Mouse (Mus musculus): ENCODE results near the gene C1qtnf5.

DNA sequence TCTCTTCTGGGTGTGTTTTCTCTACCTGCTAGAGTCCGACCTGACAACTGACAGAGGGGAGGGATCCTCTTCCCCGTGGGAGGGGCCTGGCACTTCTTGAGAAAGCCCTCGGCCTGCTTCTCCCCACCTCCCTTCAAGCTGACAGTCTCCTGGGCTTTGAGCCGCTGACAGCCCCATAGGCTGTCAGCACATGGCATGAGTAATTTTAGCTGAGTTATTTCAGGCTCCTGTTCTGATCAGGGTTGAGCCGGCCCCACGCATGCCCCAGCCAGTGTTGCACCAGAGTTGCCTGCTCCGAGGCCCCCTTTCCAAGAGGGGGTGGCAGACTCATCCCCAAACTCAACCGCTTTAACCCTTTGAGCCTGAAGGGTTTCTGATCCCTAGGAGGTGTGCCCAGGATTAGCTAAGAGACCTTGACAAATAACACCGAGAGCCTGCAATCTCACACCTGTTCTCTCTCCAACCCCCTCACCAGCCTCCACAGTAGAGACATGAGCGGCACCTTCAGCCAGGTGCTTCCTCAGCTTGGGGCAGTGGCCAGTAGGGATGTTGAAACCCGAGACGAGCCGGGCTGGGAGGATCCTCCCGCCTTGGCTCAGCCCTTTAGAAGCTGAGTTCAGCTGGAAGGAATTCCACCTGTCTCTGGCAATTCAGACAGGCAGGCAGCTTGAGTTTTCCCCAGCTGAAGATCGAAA, 19.1 kb upstream of the C1qtnf5 start:
- TF ChIP-seq CTCF (IDR thresholded peaks at IDR 0.05; ENCODE audit: insufficient read depth, low read length) (no peak), POLR2A (IDR thresholded peaks at IDR 0.05; ENCODE audit: borderline replicate concordance, extremely low read depth, low read depth, low read length) (no peak)
